Mouse (Mus musculus) Muller cell, postnatal 12 days (primary cell): ENCODE results near the gene Tnfsf13.
"Not testable (repeated sequence)": the region's sequence is repeated elsewhere in the genome, so short reads cannot be mapped to it uniquely, and the experiment has no call there.

ENCODE experiments used
- DNase-seq: peaks from one replicate; pipeline ENCODE4 v3.0.0-alpha.2; 2015; ENCODE audit errors: inconsistent ontology term

Gene Tnfsf13

GRCm38 (mm10) chr11:69703814-69704612 is 18.4 kb upstream of the Tnfsf13 start:
- no peak for DNase-seq

DNA sequence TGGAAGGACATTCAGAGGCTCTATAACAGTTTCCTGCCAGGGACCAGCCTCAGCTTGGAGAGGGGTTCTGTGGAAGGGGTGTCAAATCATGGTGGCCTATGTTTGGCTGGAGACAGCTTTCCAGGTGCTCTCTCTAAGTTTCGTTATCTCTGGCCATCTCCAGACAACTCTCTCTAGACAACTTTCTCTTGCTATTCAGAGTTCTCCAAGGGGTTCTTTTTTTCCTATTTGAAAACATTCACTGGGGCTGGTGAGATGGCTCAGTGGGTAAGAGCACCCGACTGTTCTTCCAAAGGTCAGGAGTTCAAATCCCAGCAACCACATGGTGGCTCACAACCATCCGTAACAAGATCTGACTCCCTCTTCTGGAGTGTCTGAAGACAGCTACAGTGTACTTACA is 17.8 kb upstream of the Tnfsf13 start:
- not testable (repeated sequence) for DNase-seq

- not testable (repeated sequence) for DNase-seq
These were observed 17.3 kb upstream of the Tnfsf13 start for GRCm38 (mm10) chr11:69702886-69703285.

GRCm38 (mm10) chr11:69699595-69699994 is 14.0 kb upstream of the Tnfsf13 start:
- DNase-seq, result no peak

- DNase-seq, result no peak
These were observed 13.0 kb upstream of the Tnfsf13 start for GRCm38 (mm10) chr11:69698574-69698973.

DNA sequence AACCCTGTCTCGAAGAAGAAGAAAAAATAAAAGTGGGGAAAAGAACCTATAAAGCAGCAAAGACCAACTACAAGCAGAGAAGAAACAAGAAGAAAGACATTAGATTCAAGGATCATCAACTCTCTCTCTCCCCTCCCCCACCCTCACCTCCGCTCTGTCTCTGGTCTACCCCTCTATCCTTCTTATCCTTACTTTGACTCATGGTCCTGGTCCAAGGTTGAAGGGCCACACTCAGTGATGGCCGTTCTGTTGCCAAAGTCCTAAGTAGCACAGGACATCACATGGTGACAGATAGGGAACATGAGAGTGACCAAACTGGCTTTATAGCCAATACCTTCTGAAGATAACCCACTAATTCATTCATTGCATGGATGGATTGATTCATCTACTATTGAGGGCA is 11.8 kb upstream of the Tnfsf13 start:
- DNase-seq, result no peak

DNA sequence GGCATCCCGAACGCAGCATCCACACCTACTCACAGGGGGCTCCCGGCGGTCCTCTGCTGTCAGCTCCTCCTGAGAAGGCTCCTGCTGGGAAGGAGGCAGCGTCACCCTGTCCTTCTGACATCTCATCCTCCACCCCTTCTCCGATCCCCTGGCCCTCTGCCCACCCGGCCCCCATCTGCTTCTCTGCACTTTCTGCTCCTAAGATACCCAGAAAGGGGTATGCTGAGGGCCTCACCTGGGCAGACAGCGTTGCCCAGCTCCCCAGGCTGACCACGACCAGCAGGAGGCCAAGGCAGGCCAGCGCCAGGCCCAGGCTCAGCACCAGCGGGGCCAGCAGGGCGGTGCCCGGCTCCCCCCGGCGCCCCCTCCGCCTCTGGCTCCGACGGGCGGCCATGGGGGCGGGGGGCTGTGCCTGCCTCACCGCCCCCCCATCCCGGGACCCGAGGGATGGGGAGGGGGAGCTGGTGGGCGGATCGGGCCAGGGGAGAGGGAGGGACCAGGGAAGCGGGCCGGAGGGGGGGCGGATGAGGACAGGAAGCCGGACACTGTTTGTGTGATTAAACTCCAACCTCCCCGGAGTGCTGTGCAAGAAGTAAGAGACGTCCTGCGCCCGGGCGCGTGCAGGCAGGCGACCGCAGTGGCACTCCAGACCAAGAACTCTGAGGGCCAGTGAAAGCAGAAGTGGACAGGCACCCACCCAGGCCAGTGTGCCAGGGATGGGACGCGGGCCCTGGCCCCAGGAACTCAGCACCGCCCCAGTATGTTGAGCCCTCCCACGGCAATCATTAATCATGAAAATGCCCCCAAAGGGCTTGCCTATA is 10.0 kb upstream of the Tnfsf13 start, which contains the start of the genes Tnfsf12 and Tnfsfm13:
Tnfsf12 (minus strand) TSS at position 489 of the 821 bp plus-strand sequence.
Tnfsfm13 (minus strand) TSS at position 738 of the 821 bp plus-strand sequence.
- peak; percentile 76 for DNase-seq

DNA sequence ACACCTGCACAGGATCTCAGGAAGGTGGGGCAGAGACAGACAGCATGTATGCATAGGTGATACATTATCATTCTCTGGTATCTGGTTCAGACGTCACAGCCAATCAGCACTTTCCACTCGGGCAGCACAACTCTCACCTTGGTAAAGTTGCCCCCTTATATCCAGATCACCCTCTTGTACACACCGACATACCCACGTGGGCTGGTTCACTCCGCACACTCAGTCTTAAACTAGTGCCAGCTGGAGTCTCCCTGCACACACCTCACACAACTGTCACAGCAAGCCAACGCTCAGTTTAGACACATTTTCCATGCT is 9.4 kb upstream of the Tnfsf13 start:
- DNase-seq, result no peak

GRCm38 (mm10) chr11:69693421-69693965 is 7.9 kb upstream of the Tnfsf13 start:
- no peak for DNase-seq

- no peak for DNase-seq
These were observed 7.3 kb upstream of the Tnfsf13 start for GRCm38 (mm10) chr11:69692863-69693262.

- DNase-seq, result no peak
These were observed 6.7 kb upstream of the Tnfsf13 start for GRCm38 (mm10) chr11:69692196-69692811.

DNA sequence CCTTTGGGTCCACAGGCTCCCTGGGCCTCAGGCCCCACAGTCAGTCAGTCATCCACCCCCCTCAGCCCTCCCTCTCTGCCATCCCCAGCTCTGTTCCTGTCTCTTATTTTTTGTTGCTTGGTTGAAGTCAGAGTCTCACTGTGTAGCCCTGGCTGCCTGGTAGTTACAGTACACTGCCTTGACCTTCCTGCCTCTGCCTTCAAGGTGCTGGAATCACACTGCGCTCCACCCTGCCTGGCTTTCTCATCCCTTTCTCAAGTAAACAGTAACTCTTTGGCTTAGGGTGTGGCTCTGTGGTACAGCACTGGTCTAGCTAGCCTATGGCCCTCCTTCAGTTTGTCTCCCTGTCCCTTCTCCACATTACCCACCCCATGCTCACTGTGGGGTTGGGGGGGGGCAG is 4.3 kb upstream of the Tnfsf13 start:
- no peak for DNase-seq

GRCm38 (mm10) chr11:69687061-69687460 is 1.5 kb upstream of the Tnfsf13 start:
- DNase-seq, result no peak

DNA sequence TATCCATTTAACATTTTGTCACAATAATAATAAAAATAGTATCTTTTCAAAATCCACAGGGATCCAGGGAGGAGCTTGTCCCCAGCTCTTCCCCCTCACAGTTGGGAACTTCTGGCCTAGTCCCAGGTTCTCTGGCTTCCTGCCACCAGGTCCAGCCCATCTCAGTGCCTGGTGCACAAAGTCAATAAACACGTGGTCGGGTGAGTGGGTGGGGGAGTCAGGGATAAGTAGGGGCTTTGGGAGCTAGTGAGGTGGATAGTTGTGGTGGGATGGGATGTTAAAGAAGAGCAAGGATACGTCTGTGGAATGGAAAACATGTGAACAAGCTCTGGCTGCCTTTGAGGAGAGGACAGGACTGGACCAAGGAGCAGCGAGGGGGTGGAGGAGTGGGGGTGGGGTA is 793 bp upstream of the Tnfsf13 start:
- DNase-seq, result peak; percentile 74

DNA sequence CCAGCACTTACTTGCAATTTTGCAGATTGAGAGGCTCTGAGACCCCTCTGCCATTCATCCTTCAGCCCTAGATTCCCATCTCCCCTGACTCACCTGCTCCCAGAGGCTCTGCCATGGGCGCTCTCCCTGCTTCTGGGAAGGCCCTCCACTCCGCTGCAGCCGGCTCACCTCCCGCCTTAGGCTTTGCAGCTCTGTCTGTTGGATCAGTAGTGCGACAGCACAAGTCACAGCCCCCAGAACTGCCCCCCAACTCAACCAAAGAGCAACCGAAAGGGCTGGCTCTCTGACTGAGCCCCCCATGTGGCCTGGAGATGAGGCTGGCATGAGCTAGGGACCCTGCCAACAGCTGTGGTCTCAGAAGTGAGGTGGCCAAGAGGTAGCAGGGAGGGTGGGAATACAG is 648 bp downstream of the Tnfsf13 start:
- DNase-seq, result no peak

- no peak for DNase-seq
These were observed 1.3 kb downstream of the Tnfsf13 start for GRCm38 (mm10) chr11:69684128-69684745.

GRCm38 (mm10) chr11:69683576-69683975 is 2.0 kb downstream of the Tnfsf13 start:
- DNase-seq, result no peak

- peak; percentile 81 for DNase-seq
These were observed 2.6 kb downstream of the Tnfsf13 start for GRCm38 (mm10) chr11:69682840-69683533.

DNA sequence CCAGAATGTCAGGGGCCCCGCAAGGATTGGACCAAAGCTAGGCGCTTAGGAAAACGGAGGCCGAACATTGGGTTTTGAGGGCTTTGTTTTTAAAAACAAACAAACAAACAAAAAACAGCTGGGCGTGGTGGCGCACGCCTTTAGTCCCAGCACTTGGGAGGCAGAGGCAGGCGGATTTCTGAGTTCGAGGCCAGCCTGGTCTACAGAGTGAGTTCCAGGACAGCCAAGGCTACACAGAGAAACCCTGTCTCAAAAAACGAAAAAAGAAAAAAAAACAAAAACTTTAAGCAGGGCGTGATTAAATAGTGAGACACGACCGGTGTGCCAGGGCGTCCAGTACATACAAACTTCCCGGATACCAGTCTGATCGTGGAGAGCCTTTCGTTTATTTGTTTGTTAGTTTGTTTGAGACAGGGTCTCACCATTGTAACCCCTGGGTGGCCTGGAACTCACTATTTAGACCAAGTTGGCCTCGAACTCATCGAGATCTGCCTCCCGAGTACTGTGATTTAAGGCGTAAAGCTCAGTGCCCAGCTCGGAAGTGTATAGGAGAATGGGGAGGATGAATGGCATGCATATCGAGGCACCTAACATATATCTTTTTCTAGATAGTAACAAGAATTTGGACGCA is 3.3 kb downstream of the Tnfsf13 start:
- no peak for DNase-seq
